Comparison of ENCODE assay signal across 8 mouse cellular contexts in the genomic region with DNA sequence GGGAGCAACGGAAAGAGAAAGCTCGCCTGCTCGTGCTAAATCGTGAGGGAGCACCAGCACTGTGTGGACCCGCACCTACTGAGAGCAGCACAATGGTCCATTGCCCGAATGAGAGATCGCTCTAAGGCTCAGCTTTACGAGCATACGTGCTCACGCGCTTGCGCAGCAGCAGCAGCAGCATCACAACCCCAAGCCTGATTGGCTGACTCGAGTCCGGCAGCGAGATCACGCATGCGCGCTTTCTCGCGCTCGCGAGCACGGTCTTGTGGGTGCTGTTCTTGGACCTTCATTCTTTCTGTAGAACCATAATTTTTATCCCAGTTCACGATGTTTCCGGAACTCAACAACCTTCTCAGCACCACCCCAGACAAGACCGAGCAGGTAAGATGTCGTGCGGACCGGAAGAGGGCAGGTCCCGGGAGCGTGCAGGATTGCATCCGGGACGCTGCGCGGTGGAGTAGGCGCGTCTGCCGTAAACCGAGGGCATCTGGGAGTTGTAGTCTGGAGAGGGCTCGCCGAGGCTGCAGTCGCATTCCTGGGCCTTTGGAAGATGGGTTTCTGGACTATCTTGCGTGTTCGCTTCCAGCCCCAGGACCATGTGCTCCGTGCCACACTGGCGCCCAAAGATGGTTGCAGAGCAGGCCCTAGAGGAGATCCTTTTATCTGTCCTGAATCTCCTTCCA. TPM values are rescaled to one million over a fixed set of nuclear protein-coding genes. Genes with fewer than 3 reads are reported as not detected.
DNase-seq lines count a peak whose midpoint lies in the region; ATAC-seq and TF ChIP-seq lines count a peak whose summit lies in the region.

A gene (plus strand): TSS at position 205 of the 683 bp plus-strand sequence.

- under 1% methylated on average over 43 of the region's 46 CpGs for WGBS in embryonic facial prominence, embryonic 14.5 days
- under 1% methylated on average over 46 of the region's 46 CpGs for WGBS in limb, embryonic 14.5 days
- under 1% methylated on average over 46 of the region's 46 CpGs for WGBS in midbrain, postnatal 0 days

- TF ChIP-seq POLR2A in limb, embryonic 14.5 days (IDR thresholded peaks at IDR 0.05; ENCODE audit: borderline replicate concordance, extremely low read depth, insufficient read depth, insufficient read length): peak; percentile 92; the same call in 1 of the 2 replicates

- peak within 1 kb of the TSS; percentile 84 for H3K4me2 ChIP-seq in embryonic facial prominence, embryonic 14.5 days (ENCODE audit: low read depth, low read length)
- peak within 1 kb of the TSS; percentile 50 for H3K4me2 ChIP-seq in limb, embryonic 14.5 days (replicated peaks; ENCODE audit: low read depth, low read length, severe bottlenecking)
- peak within 1 kb of the TSS; percentile 65 for H3K4me2 ChIP-seq in midbrain, postnatal 0 days (ENCODE audit: low read depth, low read length, poor library complexity, severe bottlenecking)

- peak; percentile 95 for DNase-seq in 3T3-L1 (ENCODE audit: low read depth, low spot score)
- DNase-seq in adrenal gland, postnatal 4 days (ENCODE audit: low spot score in 2 of 2): peak; percentile 69 to 81
- peak; percentile 98 for DNase-seq in embryonic facial prominence, embryonic 14.5 days (ENCODE audit: low spot score)
- peak; percentile 93 for DNase-seq in heart, adult 8-10 months (ENCODE audit: low spot score)
- peak; percentile 95 for DNase-seq in kidney, adult 9 months
- peak; percentile 95 for DNase-seq in limb, embryonic 14.5 days (ENCODE audit: low spot score)
- DNase-seq in midbrain, postnatal 0 days (ENCODE audit: low spot score): peak; percentile 97
- DNase-seq in spleen, postnatal 14 days (ENCODE audit: low spot score in 2 of 2): peak; percentile 76 to 81

- H3K27ac ChIP-seq in embryonic facial prominence, embryonic 14.5 days (replicated peaks; ENCODE audit: low read depth, low read length): peak within 1 kb of the TSS; percentile 95
- H3K27ac ChIP-seq in limb, embryonic 14.5 days (replicated peaks; ENCODE audit: low read depth, low read length): peak within 1 kb of the TSS; percentile 88
- peak within 1 kb of the TSS; percentile 97 for H3K27ac ChIP-seq in midbrain, postnatal 0 days (ENCODE audit: low read depth, low read length)

- H3K27me3 ChIP-seq in embryonic facial prominence, embryonic 14.5 days (replicated peaks; ENCODE audit: control insufficient read depth, insufficient read depth, low read length): no peaks in the 10 kb centered on the region
- no peaks in the 10 kb centered on the region for H3K27me3 ChIP-seq in limb, embryonic 14.5 days (ENCODE audit: control insufficient read depth, insufficient read depth, low read length)
- no peaks in the 10 kb centered on the region for H3K27me3 ChIP-seq in midbrain, postnatal 0 days (ENCODE audit: insufficient read depth, low read length)

- H3K9ac ChIP-seq in embryonic facial prominence, embryonic 14.5 days (ENCODE audit: low read depth, low read length): peak within 1 kb of the TSS; percentile 84
- peak within 1 kb of the TSS; percentile 78 for H3K9ac ChIP-seq in limb, embryonic 14.5 days (ENCODE audit: low read depth, low read length, severe bottlenecking)
- peak within 1 kb of the TSS; percentile 84 for H3K9ac ChIP-seq in midbrain, postnatal 0 days (replicated peaks; ENCODE audit: low read length, poor library complexity, severe bottlenecking)

- TF ChIP-seq CTCF in midbrain, postnatal 0 days (IDR thresholded peaks at IDR 0.05): peak; percentile 46

- H3K4me1 ChIP-seq in embryonic facial prominence, embryonic 14.5 days (ENCODE audit: control insufficient read depth, insufficient read depth, low read length): peaks cover 5% of the 10 kb centered on the region; the same call in 1 of the 2 replicates
- no peaks in the 10 kb centered on the region; the same call in 1 of the 2 replicates for H3K4me1 ChIP-seq in limb, embryonic 14.5 days (ENCODE audit: control insufficient read depth, insufficient read depth, low read length)
- peaks cover 5% of the 10 kb centered on the region; the same call in 1 of the 2 replicates for H3K4me1 ChIP-seq in midbrain, postnatal 0 days (ENCODE audit: insufficient read depth, low read length)

- H3K4me3 ChIP-seq in embryonic facial prominence, embryonic 14.5 days (ENCODE audit: low read depth, low read length): peak within 1 kb of the TSS; percentile 60
- H3K4me3 ChIP-seq in limb, embryonic 14.5 days (replicated peaks; ENCODE audit: low read length): peak within 1 kb of the TSS; percentile 52
- H3K4me3 ChIP-seq in midbrain, postnatal 0 days (ENCODE audit: low read depth, low read length): peak within 1 kb of the TSS; percentile 49

- 0 out of 2 replicates have a peak, but pooled peaks cover 4% of the 10 kb centered on the region for H3K9me3 ChIP-seq in embryonic facial prominence, embryonic 14.5 days (ENCODE audit: control insufficient read depth, low read length)
- no peaks in the 10 kb centered on the region for H3K9me3 ChIP-seq in limb, embryonic 14.5 days (ENCODE audit: control insufficient read depth, low read length)
- H3K9me3 ChIP-seq in midbrain, postnatal 0 days (ENCODE audit: low read length): no peaks in the 10 kb centered on the region

- peak; percentile 99 for ATAC-seq in embryonic facial prominence, embryonic 14.5 days (ENCODE audit: low read depth)
- ATAC-seq in limb, embryonic 14.5 days (ENCODE audit: low FRiP score, low read depth): peak; percentile 100
- peak; percentile 97 for ATAC-seq in midbrain, postnatal 0 days (ENCODE audit: low FRiP score)

- H3K36me3 ChIP-seq in embryonic facial prominence, embryonic 14.5 days (ENCODE audit: control insufficient read depth, insufficient read depth, low read length): peaks cover 7% of the 10 kb centered on the region
- peaks cover 6% of the 10 kb centered on the region for H3K36me3 ChIP-seq in limb, embryonic 14.5 days (ENCODE audit: control insufficient read depth, insufficient read depth, low read length)
- peaks cover 4% of the 10 kb centered on the region; the same call in 1 of the 2 replicates for H3K36me3 ChIP-seq in midbrain, postnatal 0 days (ENCODE audit: insufficient read depth, low read length)

RNA-seq across cellular contexts. Expression of the gene that starts here (rescaled TPM):
- 10 to 100 TPM; 11.1 to 12.5 TPM for total RNA-seq in adrenal gland, postnatal 4 days (2021)
- 17.7 and 21.5 TPM in 2 replicates for polyA plus RNA-seq in embryonic facial prominence, embryonic 14.5 days (2014; fragmentation: Nextera tagmentation; extraction: Ambion mirVana)
- 1 to 10 TPM; 2.6 to 3.3 (median 3.1) TPM for total RNA-seq in heart, adult 8-10 months (2022)
- 36.1 and 43.4 TPM in 2 replicates for polyA plus RNA-seq in limb, embryonic 14.5 days (2012; rRNA removed)
- polyA plus RNA-seq in limb, embryonic 14.5 days (2014; fragmentation: Nextera tagmentation; extraction: Ambion mirVana): 25.3 and 25.8 TPM in 2 replicates
- total RNA-seq in midbrain, postnatal 0 days (2014; rRNA removed): 28.8 and 35.5 TPM in 2 replicates
- 30.5 and 34.8 TPM in 2 replicates for polyA plus RNA-seq in midbrain, postnatal 0 days (2015; fragmentation: Nextera tagmentation; extraction: Ambion mirVana)

Comparison
In these comparisons a context has a peak if more than half of its experiments do, and no peak if none do; other contexts are left out.
1. Peak in every context shown above with its lines: DNase-seq, ATAC-seq, H3K4me3 ChIP-seq and H3K27ac ChIP-seq.